Mouse (Mus musculus) heart, embryonic 15.5 days (tissue): ENCODE results near the gene Cdc7. TPM values are rescaled to one million over a fixed set of nuclear protein-coding genes. Genes with fewer than 3 reads are reported as not detected.

ENCODE experiments used
- ATAC-seq: fragments of 200-750 bp; cut with Nextera tagmentation; replicated peaks from 2 replicates; pipeline ENCODE4 v1.8.0; 2017; ENCODE audit warnings: low read depth, moderate TSS enrichment; ENCODE audit not compliant: insufficient number of reproducible peaks, insufficient read depth, low FRiP score
- H3K27ac ChIP-seq: fragments of 300-500 bp; sonication (generic); 2 replicates; pipeline ENCODE4 v1.5.1; 2015; ENCODE audit warnings: mild to moderate bottlenecking, inconsistent platforms
- H3K27me3 ChIP-seq: fragments of 300-500 bp; sonication (generic); 2 replicates; pipeline ENCODE4 v1.6.1; 2015; ENCODE audit warnings: inconsistent platforms
- H3K36me3 ChIP-seq: fragments of 300-500 bp; sonication (generic); 2 replicates; pipeline ENCODE4 v1.6.1; 2015; ENCODE audit warnings: mild to moderate bottlenecking, inconsistent platforms
- H3K4me1 ChIP-seq: fragments of 300-500 bp; sonication (generic); replicated peaks from 2 replicates; pipeline ENCODE4 v1.6.1; 2015; ENCODE audit warnings: inconsistent platforms
- H3K4me2 ChIP-seq: fragments of 300-500 bp; sonication (generic); 2 replicates; pipeline ENCODE4 v1.6.1; 2015; ENCODE audit warnings: inconsistent platforms, mild to moderate bottlenecking, moderate library complexity
- H3K4me3 ChIP-seq: fragments of 300-500 bp; sonication (generic); 2 replicates; pipeline ENCODE4 v1.5.1; 2015; ENCODE audit warnings: mild to moderate bottlenecking, inconsistent platforms
- H3K9ac ChIP-seq: fragments of 300-500 bp; sonication (generic); 2 replicates; pipeline ENCODE4 v1.6.1; 2015; ENCODE audit warnings: mild to moderate bottlenecking, inconsistent platforms
- H3K9me3 ChIP-seq: fragments of 300-500 bp; sonication (generic); replicated peaks from 2 replicates; pipeline ENCODE4 v1.6.1; 2016; ENCODE audit warnings: inconsistent platforms
- WGBS: fragments of 180-500 bp; shearing (Covaris S2); methylation state at CpG from one replicate; pipeline ENCODE4 v1.1.7; 2015; ENCODE audit warnings: mixed read lengths; 5-methylcytosine and 5-hydroxymethylcytosine counted together
- polyA plus RNA-seq: library from polyadenylated mRNA; unstranded; fragments of >200 nt; fragmentation: Nextera tagmentation; extraction: Ambion mirVana; gene quantifications from 2 replicates; pipeline ENCODE4 v1.2.1, GENCODE M21; 2015

Cdc7 gene
- polyA plus RNA-seq, 1 experiment from 2014 or later: 20.3 TPM

GRCm38 (mm10) chr5:106994716-106995115 lies 30.6 kb downstream of the Cdc7 start:
- Histone ChIP-seq H3K27me3 (no peaks in the 10 kb centered on the region), H3K9me3 (no peaks in the 10 kb centered on the region), H3K4me1 (peaks cover 27% of the 10 kb centered on the region), H3K4me3 (no peak overlapping the region), H3K4me2 (no peak overlapping the region), H3K36me3 (no peaks in the 10 kb centered on the region), H3K27ac (no peak overlapping the region), H3K9ac (no peak overlapping the region)
- ATAC-seq: no peak
- 34% methylated on average over 3 of the region's 3 CpGs for WGBS

- WGBS: 26% methylated on average over 5 of the region's 5 CpGs
- H3K9me3 ChIP-seq: no peaks in the 10 kb centered on the region
- peak overlapping the region; percentile 35; the same call in 1 of the 2 replicates for H3K27ac ChIP-seq
- peaks cover 20% of the 10 kb centered on the region for H3K4me1 ChIP-seq
- H3K27me3 ChIP-seq: no peaks in the 10 kb centered on the region
- H3K4me2 ChIP-seq: no peak overlapping the region
- no peaks in the 10 kb centered on the region for H3K36me3 ChIP-seq
- ATAC-seq: peak; percentile 81
- no peak overlapping the region for H3K4me3 ChIP-seq
- H3K9ac ChIP-seq: no peak overlapping the region
Measured at GRCm38 (mm10) chr5:106995886-106996538, 31.9 kb downstream of the Cdc7 start.

- Histone ChIP-seq H3K4me2 (no peak overlapping the region), H3K27me3 (no peaks in the 10 kb centered on the region), H3K9ac (no peak overlapping the region), H3K4me1 (peaks cover 20% of the 10 kb centered on the region), H3K4me3 (no peak overlapping the region), H3K27ac (peak overlapping the region; percentile 35; the same call in 1 of the 2 replicates), H3K36me3 (no peaks in the 10 kb centered on the region), H3K9me3 (no peaks in the 10 kb centered on the region)
- WGBS: 70% methylated on average over 7 of the region's 7 CpGs
- no peak for ATAC-seq
Measured at GRCm38 (mm10) chr5:106996539-106997244, 32.6 kb downstream of the Cdc7 start.

GRCm38 (mm10) chr5:107001396-107002090 lies 37.4 kb downstream of the Cdc7 start:
- no peak overlapping the region for H3K4me2 ChIP-seq
- H3K9ac ChIP-seq: no peak overlapping the region
- 46% methylated on average over 11 of the region's 11 CpGs for WGBS

GRCm38 (mm10) chr5:107002091-107002416 lies 37.9 kb downstream of the Cdc7 start:
- Histone ChIP-seq H3K27ac (no peak overlapping the region), H3K4me2 (no peak overlapping the region)
- no peak for ATAC-seq

More at GRCm38 (mm10) chr5:107001396-107002090, 37.4 kb downstream of the Cdc7 start:
- no peaks in the 10 kb centered on the region for H3K9me3 ChIP-seq
- no peaks in the 10 kb centered on the region for H3K27me3 ChIP-seq
- H3K4me3 ChIP-seq: no peak overlapping the region
- H3K36me3 ChIP-seq: no peaks in the 10 kb centered on the region
- H3K4me1 ChIP-seq: peaks cover 9% of the 10 kb centered on the region; the same call in 1 of the 2 replicates
- H3K27ac ChIP-seq: peak overlapping the region; percentile 5; the same call in 1 of the 2 replicates
- ATAC-seq: no peak

GRCm38 (mm10) chr5:107009721-107010120 lies 45.6 kb downstream of the Cdc7 start:
- Histone ChIP-seq H3K9ac (no peak overlapping the region), H3K27me3 (no peaks in the 10 kb centered on the region), H3K4me2 (no peak overlapping the region), H3K27ac (no peak overlapping the region), H3K36me3 (no peaks in the 10 kb centered on the region), H3K4me3 (no peak overlapping the region), H3K9me3 (no peaks in the 10 kb centered on the region), H3K4me1 (peaks cover 22% of the 10 kb centered on the region)
- WGBS: 98% methylated on average over 3 of the region's 3 CpGs
- ATAC-seq: no peak

More at GRCm38 (mm10) chr5:107002091-107002416, 37.9 kb downstream of the Cdc7 start:
- Histone ChIP-seq H3K27me3 (no peaks in the 10 kb centered on the region), H3K9ac (no peak overlapping the region), H3K4me3 (no peak overlapping the region), H3K4me1 (peaks cover 9% of the 10 kb centered on the region; the same call in 1 of the 2 replicates), H3K9me3 (no peaks in the 10 kb centered on the region), H3K36me3 (no peaks in the 10 kb centered on the region)
- WGBS: 46% methylated on average over 5 of the region's 5 CpGs

GRCm38 (mm10) chr5:107010300-107010699 lies 46.2 kb downstream of the Cdc7 start:
- no peak overlapping the region for H3K9ac ChIP-seq
- H3K4me1 ChIP-seq: peaks cover 28% of the 10 kb centered on the region
- WGBS: 65% methylated on average over 3 of the region's 3 CpGs
- H3K4me2 ChIP-seq: no peak overlapping the region
- H3K27ac ChIP-seq: no peak overlapping the region
- H3K9me3 ChIP-seq: no peaks in the 10 kb centered on the region
- H3K36me3 ChIP-seq: no peaks in the 10 kb centered on the region
- no peak overlapping the region for H3K4me3 ChIP-seq
- no peaks in the 10 kb centered on the region for H3K27me3 ChIP-seq
- no peak for ATAC-seq

- H3K27ac ChIP-seq: peak overlapping the region; percentile 24
- H3K9me3 ChIP-seq: no peaks in the 10 kb centered on the region
- no peak overlapping the region for H3K4me2 ChIP-seq
- ATAC-seq: no peak; the same call in 1 of the 2 replicates
- no peaks in the 10 kb centered on the region for H3K27me3 ChIP-seq
- no peak overlapping the region for H3K9ac ChIP-seq
- no peak overlapping the region for H3K4me3 ChIP-seq
- H3K4me1 ChIP-seq: peaks cover 37% of the 10 kb centered on the region
- 50% methylated on average over 7 of the region's 7 CpGs for WGBS
- H3K36me3 ChIP-seq: no peaks in the 10 kb centered on the region
Measured at GRCm38 (mm10) chr5:107011316-107012029, 47.4 kb downstream of the Cdc7 start.

- H3K4me3 ChIP-seq: no peak overlapping the region
- ATAC-seq: no peak; the same call in 1 of the 2 replicates
- H3K4me1 ChIP-seq: peaks cover 37% of the 10 kb centered on the region
- no peak overlapping the region for H3K9ac ChIP-seq
- no peaks in the 10 kb centered on the region for H3K9me3 ChIP-seq
- H3K27me3 ChIP-seq: no peaks in the 10 kb centered on the region
- peak overlapping the region; percentile 24 for H3K27ac ChIP-seq
- 37% methylated on average over 11 of the region's 11 CpGs for WGBS
- no peak overlapping the region for H3K4me2 ChIP-seq
- no peaks in the 10 kb centered on the region for H3K36me3 ChIP-seq
Measured at GRCm38 (mm10) chr5:107012030-107012715, 48.1 kb downstream of the Cdc7 start.

GRCm38 (mm10) chr5:107013393-107013792 lies 49.3 kb downstream of the Cdc7 start:
- peaks cover 37% of the 10 kb centered on the region for H3K4me1 ChIP-seq
- ATAC-seq: no peak
- no peak overlapping the region for H3K27ac ChIP-seq
- H3K9me3 ChIP-seq: no peaks in the 10 kb centered on the region
- WGBS: 62% methylated on average over 2 of the region's 2 CpGs
- no peaks in the 10 kb centered on the region for H3K36me3 ChIP-seq
- no peak overlapping the region for H3K9ac ChIP-seq
- H3K27me3 ChIP-seq: no peaks in the 10 kb centered on the region
- no peak overlapping the region for H3K4me3 ChIP-seq
- H3K4me2 ChIP-seq: no peak overlapping the region
